Mouse (Mus musculus) hindbrain, embryonic 10.5 days (tissue): ENCODE measurements around the gene Cd9. TPM values are rescaled to one million over a fixed set of nuclear protein-coding genes. Genes with fewer than 3 reads are reported as not detected.

Source experiments
- DNase-seq: peaks from one replicate; pipeline ENCODE4 v3.0.0-alpha.2; 2017; ENCODE audit warnings: low spot score
- H3K27ac ChIP-seq: fragments of 300-500 bp; sonication (generic); 2 replicates; pipeline ENCODE4 v1.5.1; 2016; ENCODE audit warnings: mild to moderate bottlenecking, moderate library complexity
- H3K27me3 ChIP-seq: fragments of 300-500 bp; sonication (generic); 2 replicates; pipeline ENCODE4 v1.6.1; 2016; ENCODE audit warnings: mild to moderate bottlenecking; ENCODE audit not compliant: poor library complexity, insufficient read depth, severe bottlenecking
- H3K36me3 ChIP-seq: fragments of 300-500 bp; sonication (generic); 2 replicates; pipeline ENCODE4 v1.6.1; 2016; ENCODE audit warnings: mild to moderate bottlenecking, moderate library complexity
- H3K4me1 ChIP-seq: fragments of 300-500 bp; sonication (generic); replicated peaks from 2 replicates; pipeline ENCODE4 v1.6.1; 2016; ENCODE audit warnings: mild to moderate bottlenecking
- H3K4me3 ChIP-seq: fragments of 300-500 bp; sonication (generic); 2 replicates; pipeline ENCODE4 v1.5.1; 2016; ENCODE audit warnings: mild to moderate bottlenecking, moderate library complexity
- H3K9me3 ChIP-seq: fragments of 300-500 bp; sonication (generic); 2 replicates; pipeline ENCODE4 v1.6.1; 2016; ENCODE audit warnings: mild to moderate bottlenecking, moderate library complexity
- WGBS: fragments of 180-500 bp; shearing (Covaris S2); methylation state at CpG from one replicate; pipeline ENCODE4 v1.1.7; 2016; 5-methylcytosine and 5-hydroxymethylcytosine counted together
- polyA plus RNA-seq: library from polyadenylated mRNA; unstranded; fragments of >200 nt; fragmentation: Nextera tagmentation; extraction: Ambion mirVana; gene quantifications from 2 replicates; pipeline ENCODE4 v1.2.1, GENCODE M21; 2016

The Cd9 gene
- 35.9 and 39.9 TPM in 2 replicates for polyA plus RNA-seq

- peak within 1 kb of the TSS; percentile 82 for H3K27ac ChIP-seq
- WGBS: under 1% methylated on average over 61 of the region's 61 CpGs
- peak within 1 kb of the TSS; percentile 66 for H3K4me3 ChIP-seq
- peak; percentile 81 for DNase-seq
- peaks cover 27% of the 10 kb centered on the region for H3K4me1 ChIP-seq
- H3K9me3 ChIP-seq: no peaks in the 10 kb centered on the region
- H3K36me3 ChIP-seq: no peaks in the 10 kb centered on the region
- peaks cover 50% of the 10 kb centered on the region for H3K27me3 ChIP-seq
These were observed at the start of gene Cd9 for GRCm38 (mm10) chr6:125494092-125494871. TSS of gene Cd9 (minus strand) at chr6:125494791.

GRCm38 (mm10) chr6:125541296-125541695, 46.7 kb upstream of the Cd9 start:
- no peak for DNase-seq

GRCm38 (mm10) chr6:125540826-125541225, 46.2 kb upstream of the Cd9 start:
- no peak for DNase-seq
- Histone ChIP-seq H3K4me3 (no peak overlapping the region), H3K4me1 (no peaks in the 10 kb centered on the region), H3K27me3 (no peaks in the 10 kb centered on the region; the same call in 1 of the 2 replicates), H3K36me3 (no peaks in the 10 kb centered on the region), H3K27ac (no peak overlapping the region), H3K9me3 (no peaks in the 10 kb centered on the region)
- WGBS: 90% methylated on average over 6 of the region's 6 CpGs

More at GRCm38 (mm10) chr6:125541296-125541695, 46.7 kb upstream of the Cd9 start:
- no peaks in the 10 kb centered on the region; the same call in 1 of the 2 replicates for H3K27me3 ChIP-seq
- no peak overlapping the region for H3K4me3 ChIP-seq
- no peaks in the 10 kb centered on the region for H3K36me3 ChIP-seq
- H3K9me3 ChIP-seq: no peaks in the 10 kb centered on the region
- no peaks in the 10 kb centered on the region for H3K4me1 ChIP-seq
- 93% methylated on average over 6 of the region's 6 CpGs for WGBS
- no peak overlapping the region for H3K27ac ChIP-seq

- Histone ChIP-seq H3K27me3 (no peaks in the 10 kb centered on the region; the same call in 1 of the 2 replicates), H3K27ac (no peak overlapping the region), H3K9me3 (no peaks in the 10 kb centered on the region), H3K4me3 (no peak overlapping the region), H3K36me3 (no peaks in the 10 kb centered on the region), H3K4me1 (no peaks in the 10 kb centered on the region)
- WGBS: 84% methylated on average over 10 of the region's 10 CpGs
- DNase-seq: no peak
These were observed 45.6 kb upstream of the Cd9 start for GRCm38 (mm10) chr6:125540199-125540598.

- no peak overlapping the region for H3K27ac ChIP-seq
- H3K9me3 ChIP-seq: no peaks in the 10 kb centered on the region
- WGBS: 80% methylated on average over 8 of the region's 8 CpGs
- no peak for DNase-seq
- H3K36me3 ChIP-seq: no peaks in the 10 kb centered on the region
- H3K4me3 ChIP-seq: no peak overlapping the region
- H3K27me3 ChIP-seq: no peaks in the 10 kb centered on the region; the same call in 1 of the 2 replicates
- no peaks in the 10 kb centered on the region for H3K4me1 ChIP-seq
These were observed 44.8 kb upstream of the Cd9 start for GRCm38 (mm10) chr6:125539423-125539822.

- Histone ChIP-seq H3K36me3 (no peaks in the 10 kb centered on the region), H3K27ac (no peak overlapping the region), H3K4me1 (no peaks in the 10 kb centered on the region), H3K4me3 (no peak overlapping the region), H3K27me3 (no peaks in the 10 kb centered on the region; the same call in 1 of the 2 replicates), H3K9me3 (no peaks in the 10 kb centered on the region)
- no peak for DNase-seq
- WGBS: 92% methylated on average over 5 of the region's 5 CpGs
These were observed 43.9 kb upstream of the Cd9 start for GRCm38 (mm10) chr6:125538469-125538868.

GRCm38 (mm10) chr6:125534990-125535389, 40.4 kb upstream of the Cd9 start:
- DNase-seq: no peak
- Histone ChIP-seq H3K4me3 (no peak overlapping the region), H3K9me3 (no peaks in the 10 kb centered on the region), H3K27ac (no peak overlapping the region), H3K27me3 (no peaks in the 10 kb centered on the region), H3K36me3 (no peaks in the 10 kb centered on the region), H3K4me1 (no peaks in the 10 kb centered on the region)
- whole genome bisulfite sequencing: 88% methylated on average over 5 of the region's 5 CpGs

- no peak overlapping the region for H3K4me3 ChIP-seq
These were observed 38.6 kb upstream of the Cd9 start for GRCm38 (mm10) chr6:125533104-125533650.

GRCm38 (mm10) chr6:125529479-125529878, 34.9 kb upstream of the Cd9 start:
- 88% methylated on average over 5 of the region's 5 CpGs for WGBS
- Histone ChIP-seq H3K9me3 (no peaks in the 10 kb centered on the region), H3K27ac (no peak overlapping the region), H3K4me3 (no peak overlapping the region), H3K4me1 (no peaks in the 10 kb centered on the region), H3K27me3 (no peaks in the 10 kb centered on the region), H3K36me3 (no peaks in the 10 kb centered on the region)
- no peak for DNase-seq

More at GRCm38 (mm10) chr6:125533104-125533650, 38.6 kb upstream of the Cd9 start:
- no peak for DNase-seq
- Histone ChIP-seq H3K36me3 (no peaks in the 10 kb centered on the region), H3K27ac (no peak overlapping the region), H3K9me3 (no peaks in the 10 kb centered on the region), H3K27me3 (no peaks in the 10 kb centered on the region), H3K4me1 (no peaks in the 10 kb centered on the region)
- 89% methylated on average over 11 of the region's 11 CpGs for WGBS

GRCm38 (mm10) chr6:125528614-125529200, 34.1 kb upstream of the Cd9 start:
- no peak overlapping the region for H3K4me3 ChIP-seq
- H3K9me3 ChIP-seq: no peaks in the 10 kb centered on the region
- no peaks in the 10 kb centered on the region for H3K4me1 ChIP-seq
- no peaks in the 10 kb centered on the region for H3K27me3 ChIP-seq
- no peak for DNase-seq
- no peak overlapping the region for H3K27ac ChIP-seq
- WGBS: 88% methylated on average over 9 of the region's 9 CpGs
- no peaks in the 10 kb centered on the region for H3K36me3 ChIP-seq

GRCm38 (mm10) chr6:125526066-125526465, 31.5 kb upstream of the Cd9 start:
- DNase-seq: no peak
- 68% methylated on average over 3 of the region's 3 CpGs for WGBS
- Histone ChIP-seq H3K36me3 (no peaks in the 10 kb centered on the region), H3K27me3 (no peaks in the 10 kb centered on the region), H3K27ac (no peak overlapping the region), H3K4me1 (no peaks in the 10 kb centered on the region), H3K4me3 (no peak overlapping the region), H3K9me3 (no peaks in the 10 kb centered on the region)

- Histone ChIP-seq H3K4me3 (no peak overlapping the region), H3K36me3 (no peaks in the 10 kb centered on the region), H3K27ac (no peak overlapping the region), H3K27me3 (no peaks in the 10 kb centered on the region), H3K4me1 (no peaks in the 10 kb centered on the region), H3K9me3 (no peaks in the 10 kb centered on the region)
- 84% methylated on average over 6 of the region's 6 CpGs for WGBS
- no peak for DNase-seq
These were observed 29.4 kb upstream of the Cd9 start for GRCm38 (mm10) chr6:125524027-125524426.
